Mouse (Mus musculus) lung, embryonic 16.5 days (tissue): Measurements from ENCODE around the gene Rbm38. TPM values are rescaled to one million over a fixed set of nuclear protein-coding genes. Genes with fewer than 3 reads are reported as not detected.

Source experiments
- ATAC-seq: fragments of 200-750 bp; cut with Nextera tagmentation; 2 replicates; pipeline ENCODE4 v1.8.0; 2017; ENCODE audit warnings: low read depth, mild to moderate bottlenecking, moderate library complexity
- H3K27ac ChIP-seq: fragments of 300-500 bp; sonication (generic); 2 replicates; pipeline ENCODE4 v1.5.1; 2014; ENCODE audit warnings: mild to moderate bottlenecking, control low read depth, low read length
- H3K27me3 ChIP-seq: fragments of 300-500 bp; sonication (generic); 2 replicates; pipeline ENCODE4 v1.6.1; 2014; ENCODE audit warnings: low read depth, low read length, mixed read lengths; ENCODE audit not compliant: control insufficient read depth, insufficient read depth
- H3K36me3 ChIP-seq: fragments of 300-500 bp; sonication (generic); 2 replicates; pipeline ENCODE4 v1.6.1; 2014; ENCODE audit warnings: low read length; ENCODE audit not compliant: control insufficient read depth, insufficient read depth
- H3K4me1 ChIP-seq: fragments of 300-500 bp; sonication (generic); replicated peaks from 2 replicates; pipeline ENCODE4 v1.6.1; 2014; ENCODE audit warnings: low read length, mixed read lengths; ENCODE audit not compliant: control insufficient read depth, insufficient read depth
- H3K4me2 ChIP-seq: fragments of 300-500 bp; sonication (generic); 2 replicates; pipeline ENCODE4 v1.6.1; 2014; ENCODE audit warnings: low read depth, low read length, control low read depth
- H3K4me3 ChIP-seq: fragments of 300-500 bp; sonication (generic); 2 replicates; pipeline ENCODE4 v1.5.1; 2014; ENCODE audit warnings: mild to moderate bottlenecking, low read length, control low read depth
- H3K9ac ChIP-seq: fragments of 300-500 bp; sonication (generic); 2 replicates; pipeline ENCODE4 v1.6.1; 2014; ENCODE audit warnings: low read length, control low read depth
- H3K9me3 ChIP-seq: fragments of 300-500 bp; sonication (generic); 2 replicates; pipeline ENCODE4 v1.6.1; 2016; ENCODE audit warnings: low read length; ENCODE audit not compliant: control insufficient read depth
- WGBS: fragments of 180-500 bp; shearing (Covaris S2); extraction: QIAGEN DNeasy Blood & Tissue Kit; methylation state at CpG from one replicate; pipeline ENCODE4 v1.1.7; 2014; 5-methylcytosine and 5-hydroxymethylcytosine counted together
- polyA plus RNA-seq: library from polyadenylated mRNA; unstranded; fragments of >200 nt; fragmentation: Nextera tagmentation; extraction: Ambion mirVana; gene quantifications from 2 replicates; pipeline ENCODE4 v1.2.1, GENCODE M21; 2015

The Rbm38 gene
- 30.8 and 34.3 TPM in 2 replicates for polyA plus RNA-seq

- Histone ChIP-seq H3K4me1 (peaks cover 42% of the 10 kb centered on the region), H3K36me3 (0 out of 2 replicates have a peak, but pooled peaks cover 3% of the 10 kb centered on the region), H3K4me3 (peak within 1 kb of the TSS; percentile 73), H3K27me3 (peaks cover 3% of the 10 kb centered on the region), H3K4me2 (peak within 1 kb of the TSS; percentile 92), H3K9ac (peak within 1 kb of the TSS; percentile 57), H3K27ac (peak within 1 kb of the TSS; percentile 34), H3K9me3 (no peaks in the 10 kb centered on the region)
- no peak for ATAC-seq
- WGBS, result 36% methylated on average over 11 of the region's 11 CpGs
Observed at GRCm38 (mm10) chr2:173020430-173020829, at the start of gene Rbm38. Rbm38 (plus strand) TSS chr2:173020498.

GRCm38 (mm10) chr2:172971865-172972264 lies 48.4 kb upstream of the Rbm38 start:
- no peak overlapping the region for H3K27ac ChIP-seq
- ATAC-seq, result no peak
- no peak overlapping the region for H3K4me3 ChIP-seq
- H3K27me3 ChIP-seq, result no peaks in the 10 kb centered on the region
- 96% methylated on average over 2 of the region's 2 CpGs for whole genome bisulfite sequencing
- 0 out of 2 replicates have a peak, but pooled peaks cover 3% of the 10 kb centered on the region for H3K4me1 ChIP-seq
- no peaks in the 10 kb centered on the region for H3K36me3 ChIP-seq
- H3K9me3 ChIP-seq, result no peaks in the 10 kb centered on the region
- no peak overlapping the region for H3K9ac ChIP-seq
- no peak overlapping the region for H3K4me2 ChIP-seq

GRCm38 (mm10) chr2:172973806-172974565 lies 46.3 kb upstream of the Rbm38 start:
- no peaks in the 10 kb centered on the region for H3K27me3 ChIP-seq
- peaks cover 7% of the 10 kb centered on the region for H3K4me1 ChIP-seq
- no peaks in the 10 kb centered on the region for H3K9me3 ChIP-seq
- H3K4me2 ChIP-seq, result no peak overlapping the region
- H3K9ac ChIP-seq, result no peak overlapping the region
- H3K36me3 ChIP-seq, result no peaks in the 10 kb centered on the region
- 22% methylated on average over 7 of the region's 7 CpGs for WGBS
- no peak overlapping the region for H3K4me3 ChIP-seq
- ATAC-seq, result no peak
- H3K27ac ChIP-seq, result no peak overlapping the region

GRCm38 (mm10) chr2:172974701-172975100 lies 45.6 kb upstream of the Rbm38 start:
- peaks cover 7% of the 10 kb centered on the region for H3K4me1 ChIP-seq
- no peaks in the 10 kb centered on the region for H3K36me3 ChIP-seq
- no peak for ATAC-seq
- H3K27me3 ChIP-seq, result no peaks in the 10 kb centered on the region
- WGBS, result 33% methylated on average over 7 of the region's 7 CpGs
- peaks cover under 1% of the 10 kb centered on the region; the same call in 1 of the 2 replicates for H3K9me3 ChIP-seq
- no peak overlapping the region for H3K4me2 ChIP-seq
- H3K27ac ChIP-seq, result no peak overlapping the region
- no peak overlapping the region for H3K4me3 ChIP-seq
- no peak overlapping the region for H3K9ac ChIP-seq

GRCm38 (mm10) chr2:172975159-172975558 lies 45.1 kb upstream of the Rbm38 start:
- ATAC-seq, result no peak
- H3K36me3 ChIP-seq, result no peaks in the 10 kb centered on the region
- no peak overlapping the region for H3K4me2 ChIP-seq
- no peak overlapping the region for H3K4me3 ChIP-seq
- no peak overlapping the region for H3K9ac ChIP-seq
- no peaks in the 10 kb centered on the region for H3K27me3 ChIP-seq
- peaks cover 4% of the 10 kb centered on the region; the same call in 1 of the 2 replicates for H3K9me3 ChIP-seq
- H3K4me1 ChIP-seq, result peaks cover 7% of the 10 kb centered on the region
- H3K27ac ChIP-seq, result no peak overlapping the region
- WGBS, result 74% methylated on average over 6 of the region's 6 CpGs

- 0 out of 2 replicates have a peak overlapping the region, but pooled peaks have one; percentile 42 for H3K27ac ChIP-seq
- H3K36me3 ChIP-seq, result no peaks in the 10 kb centered on the region
- H3K27me3 ChIP-seq, result no peaks in the 10 kb centered on the region
- no peak overlapping the region for H3K9ac ChIP-seq
- H3K4me3 ChIP-seq, result peak overlapping the region; percentile 18; the same call in 1 of the 2 replicates
- peak; percentile 42 for ATAC-seq
- peaks cover 7% of the 10 kb centered on the region for H3K4me1 ChIP-seq
- H3K4me2 ChIP-seq, result peak overlapping the region; percentile 11; the same call in 1 of the 2 replicates
- 20% methylated on average over 7 of the region's 7 CpGs for WGBS
- H3K9me3 ChIP-seq, result peaks cover 4% of the 10 kb centered on the region; the same call in 1 of the 2 replicates
Observed at GRCm38 (mm10) chr2:172976661-172977238, 43.5 kb upstream of the Rbm38 start.

- WGBS, result 21% methylated on average over 14 of the region's 14 CpGs
- H3K4me3 ChIP-seq, result peak within 1 kb of the TSS; percentile 18
Observed at GRCm38 (mm10) chr2:172977409-172978130, 42.7 kb upstream of the Rbm38 start, which contains the start of gene Spo11. Spo11 (plus strand) TSS chr2:172977700.

GRCm38 (mm10) chr2:172978131-172978633 lies 42.1 kb upstream of the Rbm38 start:
- no peaks in the 10 kb centered on the region for H3K27me3 ChIP-seq
- peaks cover 4% of the 10 kb centered on the region; the same call in 1 of the 2 replicates for H3K9me3 ChIP-seq
- no peaks in the 10 kb centered on the region for H3K36me3 ChIP-seq
- H3K9ac ChIP-seq, result no peak overlapping the region
- H3K4me3 ChIP-seq, result no peak overlapping the region
- 50% methylated on average over 4 of the region's 4 CpGs for WGBS
- no peak overlapping the region for H3K4me2 ChIP-seq
- ATAC-seq, result no peak; the same call in 1 of the 2 replicates
- peaks cover 7% of the 10 kb centered on the region for H3K4me1 ChIP-seq
- no peak overlapping the region for H3K27ac ChIP-seq

More at GRCm38 (mm10) chr2:172977409-172978130, 42.7 kb upstream of the Rbm38 start, which contains the start of gene Spo11:
- Histone ChIP-seq H3K27ac (peak within 1 kb of the TSS; percentile 42; the same call in 1 of the 2 replicates), H3K9me3 (peaks cover 4% of the 10 kb centered on the region; the same call in 1 of the 2 replicates), H3K4me2 (peak within 1 kb of the TSS; percentile 11), H3K4me1 (peaks cover 7% of the 10 kb centered on the region), H3K27me3 (no peaks in the 10 kb centered on the region), H3K9ac (peak within 1 kb of the TSS; percentile 8; the same call in 1 of the 2 replicates), H3K36me3 (no peaks in the 10 kb centered on the region)
- ATAC-seq, result peak; percentile 53
